Mouse (Mus musculus) kidney, adult 2 months (tissue): ENCODE measurements around the gene Slc17a6.

ENCODE experiments used
- CTCF ChIP-seq: fragments of 200-500 bp; conservative IDR thresholded peaks from 2 replicates; pipeline ENCODE4 v1.5.1; 2011; ENCODE audit warnings: low read depth, mild to moderate bottlenecking, control low read depth, low read length, moderate library complexity, mixed read lengths; ENCODE audit not compliant: insufficient read depth, insufficient read length
- POLR2A ChIP-seq: fragments of 200-500 bp; IDR thresholded peaks from one replicate; pipeline ENCODE4 v1.6.1; 2011; ENCODE audit warnings: low read depth, low read length, control low read depth

GRCm38 (mm10) chr7:51621694-51622145, at the start of gene Slc17a6:
- TF ChIP-seq POLR2A: no peak
- TF ChIP-seq CTCF: no peak
